Mouse (Mus musculus) urinary bladder, adult 18-20 months (tissue): ENCODE results near the gene Shank3.

Experiments
- DNase-seq, 2 experiments: peaks; one replicate each; pipeline ENCODE4 v3.0.0; 2022; ENCODE audit warnings: low spot score in 2 of 2, mixed read lengths in 2 of 2

Shank3 gene

DNA sequence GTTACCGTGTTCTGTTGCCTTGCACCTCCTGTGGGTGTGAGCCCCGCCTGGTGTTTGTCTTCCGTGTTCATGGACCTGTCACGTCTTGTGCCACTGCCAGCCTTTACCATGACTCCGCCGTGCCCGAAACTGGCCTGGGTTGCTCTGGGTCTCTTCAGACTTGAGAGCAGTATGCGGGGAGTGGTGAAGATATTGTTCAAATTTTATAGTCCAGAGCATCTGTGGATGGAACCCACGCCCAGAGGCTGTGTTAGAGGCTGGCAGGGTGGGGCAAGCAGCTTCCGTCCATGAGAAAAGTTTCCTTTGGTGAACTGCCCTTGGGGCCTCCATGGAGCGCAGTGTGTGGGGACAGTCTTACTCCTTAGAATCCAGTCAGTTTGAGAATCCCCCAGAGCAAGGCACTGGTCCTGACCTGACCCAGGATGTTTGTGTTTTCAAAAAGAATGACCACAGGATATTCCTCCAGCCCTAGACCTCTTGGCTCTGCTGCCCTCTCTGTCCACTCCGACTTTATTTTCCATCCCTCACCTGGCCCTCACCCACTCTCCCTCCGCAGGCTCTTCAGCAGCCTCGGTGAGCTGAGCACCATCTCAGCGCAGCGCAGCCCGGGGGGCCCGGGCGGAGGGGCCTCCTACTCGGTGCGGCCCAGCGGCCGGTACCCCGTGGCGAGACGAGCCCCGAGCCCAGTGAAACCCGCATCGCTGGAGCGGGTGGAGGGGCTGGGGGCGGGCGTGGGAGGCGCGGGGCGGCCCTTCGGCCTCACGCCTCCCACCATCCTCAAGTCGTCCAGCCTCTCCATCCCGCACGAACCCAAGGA is 58.0 kb downstream of the Shank3 start:
- peak in 1 of 2 experiments; percentile 53 for DNase-seq

DNA sequence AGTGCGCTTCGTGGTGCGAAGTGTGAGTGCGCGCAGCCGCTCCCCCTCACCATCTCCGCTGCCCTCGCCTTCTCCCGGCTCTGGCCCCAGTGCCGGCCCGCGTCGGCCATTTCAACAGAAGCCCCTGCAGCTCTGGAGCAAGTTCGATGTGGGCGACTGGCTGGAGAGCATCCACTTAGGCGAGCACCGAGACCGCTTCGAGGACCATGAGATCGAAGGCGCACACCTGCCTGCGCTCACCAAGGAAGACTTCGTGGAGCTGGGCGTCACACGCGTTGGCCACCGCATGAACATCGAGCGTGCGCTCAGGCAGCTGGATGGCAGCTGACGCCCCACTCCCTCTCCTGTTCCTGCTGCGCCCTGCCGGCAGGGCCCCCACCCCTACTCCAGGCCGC is 58.6 kb downstream of the Shank3 start:
- DNase-seq, result no peak

DNA sequence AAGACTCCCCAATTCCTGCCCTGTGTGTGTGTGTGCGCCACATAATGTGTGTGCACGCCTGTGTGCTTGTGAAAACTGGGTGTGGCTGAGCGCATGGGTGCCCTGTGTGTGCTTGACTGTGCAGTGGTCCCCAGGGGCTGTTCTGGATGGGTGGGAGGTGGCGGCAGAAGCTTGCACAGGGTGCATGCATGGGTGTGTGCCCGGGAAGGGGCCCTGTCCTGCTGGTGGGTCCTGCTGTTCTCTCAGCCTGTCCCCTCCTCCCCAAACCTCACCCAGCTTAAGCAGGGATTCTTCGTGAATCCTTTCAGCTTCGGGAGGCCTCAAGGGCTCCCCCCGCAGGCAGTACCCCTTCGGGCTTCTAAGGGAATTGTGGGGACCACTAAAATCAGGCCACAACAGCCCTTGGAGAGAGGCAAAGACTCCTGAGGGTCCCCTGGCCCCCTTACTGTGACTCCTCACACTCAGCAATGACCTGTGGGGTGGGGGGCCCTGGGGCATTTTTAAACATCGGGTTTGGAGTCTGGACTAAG is 59.8 kb downstream of the Shank3 start:
- DNase-seq, result no peak

DNA sequence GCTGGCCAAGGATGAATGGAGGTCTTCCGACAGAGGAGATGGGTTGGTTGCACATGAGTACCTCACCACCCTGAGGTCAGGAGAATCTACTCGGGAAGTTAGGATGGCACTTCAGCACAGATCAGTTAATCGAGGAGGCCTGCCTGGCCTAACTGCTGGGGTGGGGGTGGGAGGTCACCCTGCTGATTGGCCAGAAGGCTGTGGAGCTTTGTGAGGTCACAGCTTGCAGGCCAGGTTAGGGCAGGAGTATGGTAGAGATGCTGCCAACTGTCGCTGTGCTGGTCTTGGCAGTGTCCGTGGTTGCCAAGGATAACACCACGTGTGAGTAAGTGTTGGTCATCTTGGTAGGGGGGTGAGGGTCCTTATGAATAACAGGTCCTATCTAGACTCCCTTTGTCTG is 68.7 kb downstream of the Shank3 start, which contains the start of gene Acr:
Gene Acr, plus strand, starts transcription at position 213 of the 400 bp plus-strand sequence.
- DNase-seq, result no peak

DNA sequence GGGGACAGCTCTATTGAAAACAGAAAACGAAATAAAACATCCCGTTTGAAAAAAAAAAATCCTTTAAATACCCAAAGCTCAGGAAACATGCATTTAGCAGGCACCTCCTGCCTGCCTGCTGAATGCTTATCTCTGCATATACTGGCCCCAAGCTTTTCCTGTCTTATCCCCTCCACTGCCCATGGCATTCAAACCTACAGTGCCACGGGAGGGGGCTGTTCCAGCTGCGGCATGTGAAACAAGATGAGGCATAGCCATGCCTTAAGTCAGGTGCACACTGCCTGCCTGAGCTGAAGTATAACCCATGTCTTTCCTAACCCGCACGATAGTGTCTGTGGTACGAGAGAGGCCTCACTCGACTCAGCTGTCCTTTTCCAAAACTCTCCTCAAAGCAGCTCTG is 72.7 kb downstream of the Shank3 start:
- DNase-seq, result no peak

DNA sequence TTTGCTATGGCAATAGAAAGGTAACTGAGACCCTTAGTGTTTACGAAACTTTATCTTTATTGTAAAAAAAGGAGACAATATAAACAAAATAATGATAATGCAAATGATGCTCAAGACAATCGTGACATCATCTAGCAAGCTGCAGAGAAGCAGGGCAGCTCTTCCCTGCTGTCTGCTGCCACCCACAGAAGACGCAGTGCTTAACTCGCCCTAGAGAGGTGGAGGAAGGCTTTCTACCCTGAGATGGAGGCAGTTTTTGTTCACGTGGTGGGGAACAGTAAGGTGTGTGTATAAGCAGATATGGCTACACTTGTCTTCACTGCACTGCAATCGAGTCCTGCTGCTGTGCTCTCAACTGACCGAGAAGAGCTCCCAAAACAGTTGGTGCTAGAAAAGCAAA is 83.1 kb downstream of the Shank3 start:
- no peak for DNase-seq

DNA sequence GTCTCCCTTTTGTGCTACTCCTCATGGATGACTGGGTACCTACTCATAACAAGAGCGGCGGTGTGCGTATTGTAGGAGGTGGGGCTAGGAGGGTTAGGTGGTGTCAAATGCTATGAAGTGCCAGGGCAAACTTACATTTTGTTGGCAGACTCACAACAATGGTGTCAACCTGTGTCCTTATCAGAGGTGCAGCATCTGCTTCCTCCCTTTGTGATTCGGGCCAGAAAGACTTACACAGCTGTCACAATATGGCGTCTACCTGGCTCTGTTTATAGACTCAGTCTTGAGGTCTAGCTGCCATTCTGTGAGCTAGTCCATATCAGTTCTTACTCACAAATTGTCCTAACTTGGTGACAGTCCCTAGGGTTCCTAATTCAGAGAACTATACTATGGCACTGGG is 85.7 kb downstream of the Shank3 start:
- no peak for DNase-seq

DNA sequence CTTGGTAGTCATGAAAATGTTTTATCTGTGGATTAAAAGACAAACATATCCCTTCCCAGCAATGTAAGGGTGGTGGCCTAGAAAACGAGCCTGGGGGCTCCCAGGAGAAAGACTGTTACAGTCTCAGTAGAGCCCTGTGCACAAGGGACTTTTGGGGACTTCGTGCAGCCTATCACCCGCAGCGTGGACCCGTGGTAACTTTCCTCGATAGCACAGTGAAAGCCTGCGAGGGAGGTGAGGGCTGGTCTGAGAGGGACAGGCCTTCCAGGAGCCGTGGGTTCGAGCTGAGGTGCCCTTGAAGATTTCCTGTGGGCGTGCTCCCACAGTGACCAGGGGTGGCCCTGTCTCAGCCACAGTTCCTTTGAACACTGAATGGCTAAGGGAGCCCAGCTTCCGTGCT is 86.2 kb downstream of the Shank3 start:
- DNase-seq, result no peak

DNA sequence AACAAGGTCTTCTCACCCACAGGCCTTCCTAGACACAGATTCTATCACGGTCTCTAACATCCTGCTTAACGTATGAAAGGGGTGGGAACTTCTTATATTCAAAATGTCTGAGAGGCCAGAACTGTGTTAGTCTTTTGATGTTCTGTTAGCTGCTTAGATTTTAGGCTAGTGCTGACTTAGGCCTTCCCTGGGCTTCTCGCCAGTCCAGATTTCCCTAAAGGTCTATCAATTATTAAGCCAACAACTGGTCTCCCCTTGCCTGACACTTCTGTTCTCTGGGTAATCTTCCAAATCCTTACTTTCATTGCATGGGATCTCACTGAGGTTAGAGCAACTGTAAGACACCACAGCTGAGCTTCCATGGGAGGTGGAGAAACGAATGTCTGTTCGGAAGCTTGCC is 89.7 kb downstream of the Shank3 start:
- no peak for DNase-seq

DNA sequence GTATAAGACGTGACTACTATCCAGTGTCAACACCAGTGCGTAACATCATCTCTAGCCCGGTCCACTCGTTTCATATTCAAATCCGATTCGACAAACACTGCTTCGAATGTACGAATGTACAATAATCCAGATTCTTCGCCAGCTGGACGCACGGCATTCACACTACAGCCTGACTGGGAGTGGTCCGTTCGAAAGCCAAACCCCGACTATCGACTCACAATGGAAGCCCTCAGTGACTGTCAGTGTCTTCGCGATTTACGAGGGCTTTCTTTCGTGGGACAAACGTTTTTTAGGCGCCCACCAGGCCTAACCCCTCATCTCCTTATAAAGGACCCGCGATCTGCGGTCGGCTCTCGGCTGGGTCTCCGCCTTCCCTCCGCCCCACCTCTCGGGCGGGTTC is 91.9 kb downstream of the Shank3 start:
- DNase-seq, result no peak

DNA sequence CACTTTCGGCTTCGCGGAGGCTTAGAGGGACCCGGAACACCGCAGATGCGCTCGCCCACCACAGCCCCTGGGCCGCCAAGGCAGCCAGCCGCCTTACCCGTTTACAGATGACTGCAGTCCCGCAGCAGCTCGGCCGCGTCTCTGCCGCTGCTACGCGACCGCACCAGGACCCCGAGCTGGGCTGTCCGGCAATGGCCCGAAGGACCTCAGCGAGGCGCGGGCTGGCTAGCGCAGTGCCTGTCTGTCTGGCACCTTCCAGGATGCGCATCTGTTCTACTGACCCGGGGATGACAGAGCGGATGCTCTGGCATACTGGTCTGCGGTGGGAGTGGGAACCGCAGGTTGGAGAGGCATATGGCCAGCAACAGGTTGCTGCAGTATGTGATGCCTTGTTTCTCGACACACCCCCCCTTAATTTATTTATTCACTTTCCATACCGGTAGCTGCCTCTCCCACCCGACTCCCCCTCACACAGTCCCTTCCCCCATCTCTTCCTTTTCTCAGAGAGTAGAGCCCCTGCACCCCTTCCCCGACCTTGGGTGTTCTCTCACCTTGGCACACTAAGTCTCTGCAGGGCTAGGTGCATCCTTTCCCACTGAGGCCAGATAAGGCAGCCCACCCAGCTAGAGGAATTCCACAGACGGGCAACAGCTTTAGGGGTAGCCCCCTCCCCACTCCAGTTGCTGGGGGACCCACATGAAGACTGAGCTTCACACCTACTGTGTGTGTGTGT is 92.5 kb downstream of the Shank3 start, which contains the start of gene Rabl2:
Gene Rabl2, minus strand, starts transcription at position 201 of the 733 bp plus-strand sequence.
- DNase-seq, result peak; percentile 80 to 85

DNA sequence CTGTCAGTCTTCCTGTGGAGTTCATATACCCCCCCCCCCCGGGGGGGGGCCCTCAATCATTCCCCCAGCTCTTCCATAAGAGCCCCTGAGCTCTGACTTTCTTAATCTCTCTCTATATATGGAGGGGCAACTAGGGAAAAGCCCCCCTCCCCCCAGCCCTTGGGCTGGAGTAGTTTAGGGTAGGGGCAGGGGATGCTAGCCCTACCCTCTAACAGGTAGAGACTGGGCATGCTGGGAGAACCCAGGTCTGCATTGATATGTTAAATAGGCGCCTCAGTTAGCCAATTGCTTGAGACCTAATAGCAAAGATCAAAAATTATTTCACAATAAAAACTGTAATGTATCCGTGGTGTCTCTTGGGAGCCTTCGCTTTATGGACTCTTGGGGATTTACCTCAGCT is 93.1 kb downstream of the Shank3 start:
- no peak for DNase-seq

DNA sequence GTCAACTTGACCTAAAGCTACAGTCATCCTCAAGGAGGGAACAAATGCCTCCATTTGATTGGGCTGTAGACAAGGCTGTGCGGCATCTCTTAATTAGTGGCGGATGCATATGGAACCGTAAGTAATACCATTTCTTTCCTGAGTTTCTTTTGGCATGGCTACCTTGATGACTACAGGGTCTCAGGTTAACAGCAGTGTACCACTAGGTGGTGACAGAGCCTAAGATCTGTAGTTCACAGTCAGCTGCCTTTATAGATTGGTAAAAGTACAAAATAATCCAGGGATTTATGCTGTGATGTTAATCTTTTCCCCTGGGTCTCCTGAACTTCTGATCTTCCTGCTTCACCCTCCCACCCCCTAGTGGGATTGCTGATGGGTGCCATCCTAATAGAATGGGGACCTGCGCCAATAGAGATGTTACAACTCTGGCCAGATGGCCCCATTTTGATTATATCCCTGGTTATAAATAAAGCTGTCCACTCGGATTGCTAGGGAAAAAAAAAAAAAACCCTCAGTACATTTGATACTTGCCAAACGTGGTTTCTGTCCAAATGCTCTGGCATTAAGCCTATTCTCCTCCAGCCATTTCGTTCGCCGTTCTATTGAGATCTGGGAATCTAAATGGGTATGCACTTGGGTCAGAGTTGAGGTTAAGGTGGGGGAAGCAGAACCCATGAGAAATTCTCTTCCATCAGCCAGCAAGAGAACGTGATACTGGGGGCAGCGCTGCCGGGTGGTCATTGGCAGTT is 106.6 kb downstream of the Shank3 start:
- DNase-seq, result no peak

DNA sequence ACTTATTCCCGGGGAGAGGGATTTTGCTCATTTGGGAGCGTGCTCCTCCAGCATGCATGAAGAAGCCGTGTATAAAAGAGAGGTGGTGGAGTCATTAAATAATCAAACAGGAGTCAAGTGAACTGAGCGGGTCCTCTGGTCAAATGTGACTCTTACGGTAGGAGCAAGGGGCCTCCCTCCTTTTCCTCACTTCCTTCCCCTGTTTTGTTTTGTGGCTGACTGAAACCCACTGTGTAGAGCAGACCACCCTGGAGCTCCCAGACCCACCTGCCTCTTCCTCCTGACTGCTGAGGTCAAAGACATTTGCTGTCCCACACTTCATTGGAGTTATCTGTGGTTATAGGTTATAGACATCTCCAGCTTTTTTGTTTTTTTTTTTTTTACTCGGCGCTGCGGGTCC is 108.1 kb downstream of the Shank3 start:
- DNase-seq, result no peak

DNA sequence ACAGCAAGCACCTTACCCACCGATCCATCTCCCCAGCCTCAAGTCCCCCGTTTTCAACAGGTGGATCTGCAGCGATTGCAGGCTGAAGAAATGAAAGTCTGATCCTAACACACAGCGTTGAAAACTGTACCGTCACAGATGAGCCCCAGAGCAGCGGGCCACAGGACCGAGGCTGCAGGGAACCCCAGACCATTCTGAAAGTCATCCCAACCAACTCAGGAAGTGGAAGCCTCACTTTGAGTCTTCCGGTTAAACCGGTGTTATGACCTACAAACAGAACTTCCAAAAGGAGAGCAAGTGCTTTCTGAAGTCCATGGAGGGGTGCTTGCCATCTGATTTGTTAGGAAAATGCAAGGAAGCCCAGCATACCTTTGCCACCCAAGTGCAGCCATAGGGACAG is 108.5 kb downstream of the Shank3 start:
- DNase-seq, result no peak
